Mouse (Mus musculus) adrenal gland, adult (tissue): ENCODE data around the gene Rarres1.

Experiments
- DNase-seq, 2 experiments: peaks; one replicate each; pipeline ENCODE4 v3.0.0; 2022 to 2023; ENCODE audit warnings: low spot score in 1 of 2; ENCODE audit not compliant: inconsistent age in 2 of 2

Gene Rarres1

GRCm38 (mm10) chr3:67515274-67515801 is at the start of gene Rarres1:
Rarres1 (minus strand) TSS chr3:67515523.
- peak in 1 of 2 experiments; percentile 29 for DNase-seq

GRCm38 (mm10) chr3:67564731-67565357 is 49.5 kb upstream of the Rarres1 start:
- DNase-seq = peak in 1 of 2 experiments; percentile 50

- DNase-seq = no peak
Observed at GRCm38 (mm10) chr3:67557718-67558354, 42.5 kb upstream of the Rarres1 start.

DNA sequence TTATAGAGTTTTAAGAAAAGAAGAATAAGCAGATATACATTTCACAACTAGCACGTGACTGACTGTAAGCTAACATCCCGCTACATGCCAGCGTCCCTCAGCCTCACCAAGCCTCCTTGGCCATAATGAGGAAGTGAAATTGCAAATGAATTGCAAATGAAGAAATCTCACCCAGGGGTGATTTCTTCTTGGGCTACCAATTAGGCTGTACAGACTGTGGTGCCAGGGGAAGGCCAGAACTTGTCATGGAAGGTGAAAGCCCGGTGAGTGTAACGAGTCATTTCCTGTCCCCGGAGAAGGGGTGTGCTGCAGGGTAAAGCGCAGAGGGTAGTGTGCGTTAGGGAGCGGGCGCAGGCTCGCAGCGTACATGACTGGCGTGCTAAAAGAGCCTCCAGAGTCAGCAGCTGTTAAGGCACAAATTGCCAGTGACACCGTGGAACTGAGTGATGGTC is 41.9 kb upstream of the Rarres1 start:
- peak in 1 of 2 experiments; percentile 23 for DNase-seq

DNA sequence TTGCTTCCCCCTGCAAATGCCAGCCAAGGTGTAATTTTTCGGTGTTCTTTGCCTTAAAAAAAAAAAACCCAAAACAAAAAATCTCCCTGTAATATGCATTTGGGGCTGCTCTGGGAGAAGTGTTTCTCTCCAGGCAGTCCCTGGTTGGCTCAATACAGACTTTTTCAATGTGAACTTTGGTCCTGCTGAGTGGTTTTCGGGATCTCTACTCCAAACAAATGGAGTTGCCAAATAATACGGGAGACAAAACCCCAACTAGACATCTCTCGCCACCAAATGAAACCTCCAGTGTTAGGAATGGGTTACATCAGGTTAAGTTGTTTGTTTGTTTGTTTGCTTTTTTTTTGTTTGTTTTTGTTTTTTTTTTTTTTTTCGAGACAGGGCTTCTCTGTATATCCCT is 39.9 kb upstream of the Rarres1 start:
- no peak for DNase-seq

- no peak for DNase-seq
Observed at GRCm38 (mm10) chr3:67553927-67554448, 38.7 kb upstream of the Rarres1 start.

GRCm38 (mm10) chr3:67553281-67553680 is 38.0 kb upstream of the Rarres1 start:
- no peak for DNase-seq

DNA sequence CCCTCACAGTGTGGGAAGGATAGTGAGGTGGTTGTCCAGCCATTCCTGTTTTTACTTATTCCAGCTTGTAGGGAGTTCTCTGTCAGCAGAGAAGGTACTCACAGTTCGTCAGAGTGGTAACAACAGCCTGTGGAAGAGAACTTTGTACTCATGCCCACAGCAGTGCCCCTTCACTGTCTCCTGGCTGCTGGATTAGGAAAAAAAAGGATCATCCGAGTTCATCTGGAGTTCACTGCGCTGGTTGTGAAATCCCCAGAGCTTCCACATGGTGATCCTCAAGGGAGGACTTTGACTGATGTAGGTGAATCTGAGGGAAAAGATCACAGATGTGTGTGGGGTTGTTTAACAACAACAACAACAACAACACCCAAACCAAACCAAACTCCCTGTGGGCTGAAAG is 35.9 kb upstream of the Rarres1 start:
- no peak for DNase-seq

DNA sequence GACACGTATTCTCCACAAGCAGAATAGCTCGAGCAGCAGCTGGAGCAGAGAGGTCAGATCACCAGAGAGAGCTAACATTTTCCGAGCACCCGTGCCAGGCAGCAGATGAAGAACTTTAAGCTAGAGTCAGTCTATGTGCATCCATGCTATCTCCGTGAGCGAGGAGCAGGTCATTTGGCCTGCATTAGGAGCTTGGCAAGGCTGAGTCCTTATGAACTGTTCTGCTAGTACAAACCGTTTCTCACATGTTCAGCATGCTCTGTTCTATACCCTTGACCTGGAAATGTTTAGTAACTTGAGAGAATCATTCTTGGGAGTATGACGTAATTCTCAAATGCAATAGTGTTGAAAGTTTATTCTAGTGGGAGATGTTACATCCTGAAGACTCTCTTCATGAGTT is 28.3 kb upstream of the Rarres1 start:
- DNase-seq = peak in 1 of 2 experiments; percentile 31

DNA sequence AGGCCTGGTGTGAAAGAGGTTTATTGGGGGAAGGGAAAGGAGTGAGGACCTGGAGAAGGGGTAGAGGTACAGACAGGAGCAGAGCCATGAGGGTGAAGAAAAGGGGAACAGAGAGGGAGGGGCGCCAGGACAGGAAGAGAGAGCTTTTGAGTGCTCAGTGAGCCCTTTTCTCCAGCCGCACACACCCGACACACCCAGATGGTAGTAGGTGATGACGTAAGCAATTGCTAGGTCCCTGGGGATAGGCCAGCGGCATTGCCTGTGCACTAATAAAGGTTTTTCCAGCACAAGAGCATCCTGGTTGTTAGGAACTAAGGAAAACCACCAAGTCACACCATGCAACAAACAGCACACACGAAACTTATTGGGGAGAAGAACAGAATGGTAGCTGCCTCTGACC is 9.4 kb upstream of the Rarres1 start:
- DNase-seq = no peak

DNA sequence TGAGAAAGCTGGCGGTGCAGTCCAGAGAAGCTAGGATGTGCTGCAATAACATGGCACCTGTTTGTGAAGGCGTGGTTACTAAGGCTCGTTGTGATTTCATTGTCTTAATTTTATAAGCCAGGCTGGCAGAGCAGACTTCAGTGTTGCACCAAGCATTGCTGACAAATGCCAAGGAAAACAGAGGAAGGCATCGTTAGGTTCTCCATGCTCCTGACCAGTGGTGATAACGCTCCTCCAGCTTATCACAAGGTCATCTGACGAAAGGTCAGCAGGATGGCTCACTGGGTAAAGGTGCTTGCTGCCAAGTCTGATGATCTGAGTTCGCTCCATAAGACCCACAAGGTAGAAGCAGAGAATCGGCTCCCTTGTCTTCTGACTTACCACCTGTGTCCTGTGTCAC is 7.4 kb upstream of the Rarres1 start:
- peak; percentile 34 to 41 for DNase-seq

GRCm38 (mm10) chr3:67520568-67521143 is 5.3 kb upstream of the Rarres1 start:
- no peak for DNase-seq

DNA sequence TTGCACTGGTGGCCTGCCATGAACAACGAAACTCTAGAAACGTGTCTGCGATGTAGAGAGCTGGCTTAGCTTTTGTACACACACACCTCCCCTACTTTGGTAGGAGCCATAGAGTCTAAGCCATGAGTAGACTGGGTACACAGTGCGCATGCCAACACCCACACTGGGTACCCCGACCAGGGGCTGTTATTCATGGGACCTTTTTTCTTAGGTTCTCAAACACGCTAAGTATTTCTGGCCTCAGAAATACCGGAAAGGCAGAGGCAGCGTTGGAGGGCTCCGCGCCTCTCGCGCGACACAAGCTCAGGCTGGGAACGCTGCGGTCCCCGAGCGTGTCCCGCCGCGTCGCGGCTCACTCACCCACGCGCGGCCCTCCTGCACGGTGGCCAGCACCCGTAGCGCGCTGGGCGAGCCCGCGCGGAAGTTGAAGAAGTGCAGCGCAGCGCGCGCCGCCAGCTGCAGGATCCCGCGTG is 486 bp downstream of the Rarres1 start:
- peak in 1 of 2 experiments; percentile 55 for DNase-seq

- DNase-seq = peak; percentile 65 to 91
Observed at GRCm38 (mm10) chr3:67512807-67513206, 2.5 kb downstream of the Rarres1 start.

DNA sequence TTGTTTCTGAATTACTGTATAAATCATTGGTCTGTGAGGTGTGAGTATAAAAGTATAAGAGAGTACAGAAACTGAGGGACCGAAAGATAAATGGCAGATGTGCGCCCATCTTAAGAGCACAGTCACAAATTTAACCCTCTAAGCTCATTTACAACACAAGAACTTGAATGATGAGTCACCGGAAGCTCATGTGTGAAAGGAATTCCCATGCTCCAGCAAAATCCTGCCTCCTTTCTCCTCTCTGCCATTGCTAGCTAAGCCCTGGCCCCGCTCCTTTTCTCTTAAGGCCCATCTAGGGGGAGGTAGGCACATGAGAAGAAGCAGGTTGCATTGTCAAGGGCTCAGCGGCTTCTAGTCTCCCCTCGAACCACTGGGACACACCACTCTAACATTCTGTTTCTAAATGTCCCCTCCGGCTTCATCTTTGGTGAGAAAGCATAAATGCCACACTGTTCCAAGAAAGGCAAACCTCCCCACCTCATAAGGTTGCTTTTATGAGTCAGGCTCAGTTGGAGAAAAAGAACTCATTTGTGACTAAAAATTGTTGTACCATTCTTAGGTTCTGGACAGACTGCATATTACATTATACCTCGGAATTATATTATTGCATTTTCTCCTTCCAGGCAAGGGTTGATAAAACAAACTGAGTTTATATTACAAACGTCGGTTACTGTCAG is 7.0 kb downstream of the Rarres1 start:
- no peak for DNase-seq

DNA sequence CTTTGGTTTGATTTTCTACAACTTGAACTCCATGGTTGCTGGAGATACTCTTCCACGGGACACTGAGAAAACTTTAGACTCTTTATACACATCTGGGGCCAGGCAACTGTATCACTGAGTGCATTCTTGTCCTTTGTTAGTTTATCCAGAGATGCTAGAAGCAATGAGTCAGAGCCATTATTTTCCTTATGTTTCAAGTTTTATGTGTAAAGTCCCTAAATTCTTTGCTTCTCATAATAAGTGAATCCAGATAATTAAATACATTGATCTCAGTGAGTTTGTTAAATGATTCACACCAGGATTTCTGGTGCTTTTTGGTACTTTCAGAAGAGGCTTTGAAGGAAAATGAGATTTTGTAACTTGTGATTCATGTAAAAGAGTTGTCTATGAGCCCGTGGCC is 10.0 kb downstream of the Rarres1 start:
- no peak for DNase-seq

DNA sequence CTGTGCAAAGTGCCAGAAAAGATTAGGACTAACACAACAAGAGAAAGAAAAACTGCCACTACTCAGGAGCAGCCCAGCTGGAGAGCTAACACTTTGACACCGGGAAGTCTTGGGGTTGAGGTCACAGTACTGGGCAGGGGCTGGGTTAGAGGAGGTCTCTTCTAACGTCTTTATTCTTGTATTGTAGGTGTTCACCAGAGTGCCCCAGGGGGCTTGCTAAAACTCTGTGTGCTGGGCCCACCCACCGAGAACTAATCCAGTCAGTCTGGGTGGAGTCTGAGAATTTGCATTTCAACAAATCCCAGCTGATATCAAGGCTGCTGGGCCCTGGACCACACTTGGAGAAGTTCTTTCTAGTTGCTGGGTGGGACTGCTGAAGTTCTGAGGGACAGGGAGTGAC is 11.4 kb downstream of the Rarres1 start:
- DNase-seq = no peak

- no peak for DNase-seq
Observed at GRCm38 (mm10) chr3:67499406-67499791, 15.9 kb downstream of the Rarres1 start.

DNA sequence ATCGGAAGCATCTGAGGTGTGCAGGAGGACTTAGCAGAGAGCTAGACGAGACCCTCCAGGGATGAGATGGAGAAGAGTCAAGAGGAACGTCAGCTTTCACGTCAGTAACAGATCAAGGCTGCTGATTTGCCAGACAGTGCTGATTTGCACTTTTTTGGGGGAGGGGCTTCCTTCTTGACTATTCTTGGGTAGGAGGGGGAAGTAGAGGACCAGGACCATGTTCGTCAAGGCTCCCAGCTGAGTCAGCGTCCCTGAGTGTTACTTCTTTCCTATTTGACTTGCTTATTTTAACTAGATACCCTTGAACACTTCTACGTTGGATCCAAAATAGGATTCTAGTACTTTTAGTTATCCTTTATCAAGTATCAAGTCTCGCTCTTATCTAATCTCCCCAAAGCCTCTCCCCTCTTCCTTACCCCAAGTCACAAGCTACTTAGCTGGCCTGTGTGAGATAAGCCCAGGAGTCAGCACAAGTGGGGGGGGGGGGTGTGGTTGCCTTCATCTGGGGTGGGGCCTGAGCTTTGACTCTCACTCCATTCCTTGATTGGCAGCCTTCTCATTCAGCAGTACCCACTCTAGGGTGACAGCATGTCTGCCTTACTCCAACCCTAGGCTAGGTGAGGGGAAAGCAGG is 16.4 kb downstream of the Rarres1 start:
- no peak for DNase-seq

- no peak for DNase-seq
Observed at GRCm38 (mm10) chr3:67497998-67498397, 17.3 kb downstream of the Rarres1 start.

- no peak for DNase-seq
Observed at GRCm38 (mm10) chr3:67496310-67496709, 19.0 kb downstream of the Rarres1 start.
